Mouse (Mus musculus) lung, postnatal 0 days (tissue): Measurements from ENCODE around the gene Agap3.

Experiments
- CTCF ChIP-seq: IDR thresholded peaks from 2 replicates; pipeline ENCODE4 v1.5.1; 2016; ENCODE audit warnings: antibody characterized with exemption, mild to moderate bottlenecking
- EP300 ChIP-seq: IDR thresholded peaks from 2 replicates; pipeline ENCODE4 v1.6.1; 2016; ENCODE audit warnings: antibody characterized with exemption, mild to moderate bottlenecking, control low read depth

GRCm38 (mm10) chr5:24524522-24524921 is 72.5 kb downstream of the Agap3 start:
- TF ChIP-seq CTCF (no peak), EP300 (no peak)
